Mouse (Mus musculus) frontal cortex, adult (tissue): ENCODE measurements around the gene Lrrc61.

Experiments
- ATAC-seq: cut with Nextera tagmentation; 2 replicates; pipeline ENCODE4 v1.9.2; 2017; ENCODE audit warnings: mild to moderate bottlenecking, moderate library complexity, mixed read lengths; ENCODE audit not compliant: low TSS enrichment

Lrrc61 gene

DNA sequence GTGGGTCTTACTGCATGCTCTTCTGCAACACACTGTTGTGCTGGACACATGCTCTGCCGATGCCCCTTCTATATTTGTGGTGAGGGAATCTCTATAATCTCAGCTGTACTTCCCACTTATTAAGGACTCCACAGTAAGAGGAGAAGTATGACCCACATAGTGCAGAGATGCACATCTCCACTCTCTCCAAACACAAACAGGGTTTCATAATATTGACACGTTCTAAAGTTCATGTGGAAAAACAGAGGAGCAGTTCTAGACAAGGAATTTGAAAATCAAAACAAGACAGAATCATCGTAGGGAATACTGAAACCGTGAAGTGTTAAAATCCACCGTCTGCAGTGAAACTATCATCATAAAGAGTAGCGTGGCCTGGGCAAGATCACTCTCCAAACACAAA lies 37.3 kb downstream of the Lrrc61 start:
- ATAC-seq = no peak

DNA sequence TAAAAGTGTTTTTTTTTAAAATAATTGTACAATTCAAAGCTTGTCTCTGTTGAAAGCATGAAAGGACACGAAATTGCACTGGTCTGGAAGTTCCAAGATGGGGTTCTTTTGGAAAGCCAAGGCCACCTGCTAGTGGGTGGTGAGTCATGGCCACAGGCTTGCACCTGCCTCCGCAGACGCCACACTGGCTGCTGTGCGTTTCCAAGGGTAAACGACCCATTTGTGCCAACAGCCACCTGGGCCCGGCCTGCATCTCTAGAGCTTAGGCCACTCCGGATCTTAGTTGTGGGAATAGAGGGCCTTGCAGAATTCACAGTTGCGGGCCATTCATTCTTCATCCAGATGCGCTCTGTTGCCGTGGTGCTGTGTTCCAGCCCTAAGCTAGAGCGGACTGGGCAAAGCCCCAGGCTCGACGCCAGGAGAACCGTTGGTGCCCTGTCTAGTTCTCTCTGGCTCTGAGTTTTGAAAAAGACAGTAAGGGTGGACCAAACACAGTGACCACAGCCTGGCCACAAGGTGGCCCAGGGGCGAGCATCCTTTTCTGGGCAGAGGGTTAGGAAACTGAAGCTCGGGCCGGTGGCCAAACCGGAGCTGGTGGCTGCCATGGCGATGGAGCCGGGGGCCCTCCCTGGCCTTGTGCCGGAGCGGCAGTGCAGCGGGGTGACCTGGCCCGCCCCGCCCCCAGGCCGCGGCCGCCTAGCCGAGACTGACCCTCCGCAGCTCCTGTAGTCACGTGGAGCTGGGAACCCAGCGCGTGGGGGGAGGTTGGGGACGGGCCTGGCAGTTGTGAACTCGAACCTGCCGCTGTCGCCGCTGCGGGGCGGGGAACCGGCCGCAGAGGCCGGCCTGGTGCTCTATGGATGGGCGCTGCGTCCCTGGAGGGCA lies 38.8 kb downstream of the Lrrc61 start, which contains the start of the genes Repin1 and Gm44965:
Gene Repin1 (plus strand): TSS at position 726 of the 885 bp plus-strand sequence.
Gene Gm44965 (plus strand): TSS at position 784 of the 885 bp plus-strand sequence.
- ATAC-seq = peak; percentile 56

DNA sequence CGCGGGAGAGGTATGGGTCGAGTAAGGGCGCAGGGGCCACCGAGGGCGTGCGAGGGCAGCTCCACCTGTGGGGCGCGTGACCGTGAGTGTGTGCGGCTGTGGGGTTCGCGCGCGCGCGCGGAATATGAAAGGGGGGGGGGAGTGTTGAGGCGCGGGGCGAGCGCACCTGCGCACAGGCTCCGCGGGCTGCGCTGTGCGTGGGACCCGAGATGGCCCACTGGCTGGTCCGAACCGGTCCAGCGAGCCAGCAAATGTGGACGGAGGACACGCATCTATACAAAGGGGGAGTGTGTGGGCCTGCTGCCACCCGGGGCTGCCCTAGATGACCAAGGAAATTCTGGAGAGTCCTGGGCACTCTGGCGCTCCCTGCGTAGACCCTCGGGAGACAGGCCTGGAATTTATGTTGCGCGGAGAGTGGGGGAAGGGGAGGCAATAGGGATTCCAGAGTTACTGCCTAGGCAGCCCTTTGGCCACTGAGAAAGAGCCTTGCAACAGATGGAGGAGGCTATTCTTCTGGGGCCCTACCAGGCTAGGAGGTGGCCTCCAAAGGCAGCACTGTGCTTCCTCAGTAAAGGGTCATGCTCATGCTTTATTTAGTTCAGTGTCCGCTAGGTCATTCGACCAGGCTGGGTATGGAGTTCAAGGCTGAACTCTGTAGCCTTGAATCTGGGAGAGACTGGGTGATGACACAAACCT lies 39.6 kb downstream of the Lrrc61 start:
- peak; percentile 38 for ATAC-seq

DNA sequence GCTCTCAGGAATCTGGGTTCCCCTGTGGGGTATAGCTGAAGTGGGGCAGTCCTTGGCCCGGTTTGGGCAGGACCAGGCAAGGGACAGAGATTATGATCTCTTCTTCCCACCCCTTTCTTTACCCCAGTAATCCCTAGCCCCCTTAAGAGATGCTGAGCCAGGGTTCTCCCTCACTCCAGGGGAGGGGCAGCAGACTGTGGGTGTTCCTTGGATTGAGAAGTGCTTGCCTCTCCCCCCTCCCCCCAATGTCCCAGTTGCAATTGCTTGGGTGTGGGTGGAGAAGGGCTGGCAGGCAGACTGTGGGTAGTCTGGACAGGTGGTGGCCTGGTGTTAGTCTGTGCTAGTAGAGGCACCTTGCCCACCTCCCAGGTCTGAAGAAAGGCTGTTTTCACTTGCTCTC lies 40.7 kb downstream of the Lrrc61 start:
- peak; percentile 21; the same call in 1 of the 2 replicates for ATAC-seq

DNA sequence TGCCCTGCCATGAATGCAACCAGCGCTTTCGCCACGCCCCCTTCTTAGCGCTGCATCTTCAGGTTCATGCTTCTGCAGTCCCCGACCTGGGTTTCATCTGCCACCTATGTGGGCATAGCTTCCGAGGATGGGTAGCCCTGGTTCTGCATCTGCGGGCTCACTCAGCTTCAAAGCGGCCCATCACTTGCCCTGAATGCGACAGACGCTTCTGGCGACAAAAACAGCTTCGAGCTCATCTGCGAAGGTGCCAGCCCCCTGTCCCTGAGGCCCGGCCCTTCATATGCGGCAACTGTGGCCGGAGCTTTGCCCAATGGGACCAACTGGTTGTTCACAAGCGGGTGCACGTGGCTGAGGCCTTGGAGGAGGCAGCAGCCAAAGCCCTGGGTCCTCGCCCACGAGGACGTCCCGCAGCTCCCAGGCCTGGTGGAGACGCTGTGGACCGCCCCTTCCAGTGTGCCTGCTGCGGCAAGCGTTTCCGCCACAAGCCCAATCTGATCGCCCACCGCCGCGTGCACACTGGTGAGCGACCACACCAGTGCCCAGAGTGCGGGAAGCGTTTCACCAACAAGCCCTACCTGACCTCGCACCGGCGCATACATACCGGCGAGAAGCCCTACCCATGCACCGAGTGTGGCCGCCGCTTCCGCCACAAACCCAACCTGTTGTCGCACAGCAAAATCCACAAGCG lies 42.1 kb downstream of the Lrrc61 start:
- no peak for ATAC-seq

DNA sequence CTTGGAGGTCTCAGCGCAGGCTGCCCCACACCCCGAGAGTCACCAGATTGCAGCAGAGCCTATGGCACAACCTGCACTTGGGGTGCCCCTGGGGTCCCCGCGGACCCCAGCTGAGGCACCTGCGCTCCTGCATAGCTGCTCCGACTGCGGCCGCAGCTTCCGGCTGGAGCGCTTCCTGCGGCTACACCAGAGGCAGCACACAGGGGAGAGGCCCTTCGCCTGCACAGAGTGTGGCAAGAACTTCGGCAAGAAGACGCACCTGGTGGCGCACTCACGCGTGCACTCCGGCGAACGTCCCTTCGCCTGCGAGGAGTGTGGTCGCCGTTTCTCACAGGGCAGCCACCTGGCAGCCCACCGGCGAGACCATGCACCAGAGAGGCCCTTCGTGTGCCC lies 42.6 kb downstream of the Lrrc61 start:
- ATAC-seq = no peak

DNA sequence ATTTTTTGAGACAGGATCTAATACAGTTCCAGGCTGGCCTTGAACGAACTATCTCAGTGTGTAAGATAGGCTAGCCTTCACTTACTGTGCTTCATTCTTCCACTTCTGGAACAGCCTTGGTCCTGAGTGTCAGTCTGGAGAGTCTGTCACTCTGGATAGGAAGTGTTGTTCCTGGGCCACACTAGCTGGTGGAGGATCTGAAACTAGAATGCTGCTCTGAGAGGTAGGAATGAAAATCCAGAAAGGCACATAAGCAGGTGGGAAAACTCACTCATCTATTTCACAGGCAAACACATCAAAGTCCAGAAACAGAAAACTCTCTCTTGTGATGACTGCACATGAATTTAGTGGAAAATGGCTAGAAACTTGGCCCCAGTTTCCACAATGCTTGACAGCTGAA lies 46.0 kb downstream of the Lrrc61 start:
- ATAC-seq = no peak

DNA sequence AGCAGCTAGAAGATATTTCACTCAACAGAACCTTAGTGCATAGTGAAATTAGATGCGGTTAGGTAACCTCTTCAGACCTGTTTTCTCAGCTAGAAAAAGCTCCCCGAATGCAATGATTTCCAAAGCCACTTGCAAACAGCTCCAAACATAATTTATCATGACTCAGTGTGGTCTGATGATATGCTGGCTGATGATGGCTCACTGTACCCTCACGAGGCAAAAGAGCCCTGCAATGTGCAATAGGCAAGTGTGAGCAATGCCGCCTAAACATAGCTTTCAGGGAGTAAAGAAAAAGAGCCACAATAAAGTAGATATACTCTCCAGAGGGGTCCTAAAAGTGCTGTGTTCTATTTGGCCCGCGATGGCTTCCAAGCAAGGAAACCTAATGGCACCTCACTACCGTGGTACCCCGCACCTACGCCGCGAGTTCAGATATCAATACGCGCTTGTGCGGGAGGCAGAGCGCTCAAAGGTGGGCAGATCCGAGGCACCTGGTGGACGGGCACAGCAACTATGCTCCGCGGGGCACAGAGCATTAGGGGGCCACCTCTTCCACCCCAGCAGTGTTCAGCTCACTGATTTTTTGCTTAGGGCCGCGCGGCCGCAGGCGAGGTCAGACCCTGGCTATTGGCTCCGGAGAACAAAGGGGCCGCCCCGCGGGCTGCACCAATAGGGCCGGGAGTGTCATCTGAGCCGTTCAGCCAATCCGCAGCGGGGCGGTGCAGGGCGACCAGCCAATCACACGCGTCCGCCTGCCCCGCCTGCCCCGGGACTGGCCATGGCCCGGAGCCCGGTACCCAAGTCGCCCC lies 46.9 kb downstream of the Lrrc61 start, which contains the start of gene Zfp775:
Gene Zfp775 (plus strand): TSS at position 793 of the 809 bp plus-strand sequence.
- ATAC-seq = peak; percentile 92

DNA sequence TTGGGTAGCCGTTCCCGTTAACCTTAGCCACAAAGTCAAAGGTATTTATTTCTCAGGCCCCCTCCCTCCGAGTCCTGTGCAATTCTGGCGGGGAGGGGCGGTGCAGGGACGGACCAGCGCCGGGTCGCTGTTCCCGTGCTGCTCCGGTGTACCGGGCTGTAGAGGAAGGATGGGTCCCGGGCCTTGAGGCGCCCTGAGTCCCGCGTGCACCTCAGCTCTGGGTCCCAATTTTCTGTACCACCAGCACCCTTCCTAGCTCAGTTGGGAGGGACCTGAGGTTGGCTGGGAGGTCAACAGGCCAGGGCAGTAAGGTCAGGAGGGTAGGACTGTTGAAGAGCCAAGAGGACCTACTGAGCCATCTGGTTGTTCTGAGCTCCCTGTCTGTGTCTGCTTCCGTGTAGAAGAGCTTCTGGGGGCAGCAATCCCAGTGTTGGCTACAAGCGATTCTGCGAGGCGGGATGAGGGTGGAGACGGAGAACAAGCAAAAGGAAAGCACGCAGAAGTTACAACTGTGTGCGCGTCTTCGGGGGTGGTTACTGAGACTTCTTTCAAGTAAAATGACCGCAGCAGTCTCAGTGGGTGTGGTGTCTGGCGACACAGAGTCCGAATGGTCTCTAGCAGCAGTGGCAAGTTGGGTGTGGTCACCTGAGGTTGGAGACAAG lies 47.6 kb downstream of the Lrrc61 start:
- peak; percentile 53 for ATAC-seq

DNA sequence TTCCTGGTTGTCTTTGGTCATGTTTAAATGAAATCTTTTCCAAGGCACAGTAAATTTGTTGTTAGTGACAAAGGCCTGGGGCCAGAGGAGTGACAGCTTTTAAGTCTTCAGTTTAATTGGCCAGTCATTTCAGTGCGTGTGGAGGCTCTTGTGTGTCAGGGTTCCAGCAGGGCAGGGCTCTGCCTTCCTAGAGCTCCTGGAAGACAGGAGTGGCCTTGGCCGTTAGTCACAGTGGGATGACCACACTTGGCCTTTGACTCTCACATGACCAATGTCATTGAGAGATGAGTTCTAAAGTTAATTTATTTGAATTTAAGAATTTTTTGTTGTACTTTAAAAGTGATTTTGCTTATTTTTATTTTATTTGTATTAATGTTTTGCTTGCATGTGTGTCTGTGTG lies 53.5 kb downstream of the Lrrc61 start:
- no peak for ATAC-seq

DNA sequence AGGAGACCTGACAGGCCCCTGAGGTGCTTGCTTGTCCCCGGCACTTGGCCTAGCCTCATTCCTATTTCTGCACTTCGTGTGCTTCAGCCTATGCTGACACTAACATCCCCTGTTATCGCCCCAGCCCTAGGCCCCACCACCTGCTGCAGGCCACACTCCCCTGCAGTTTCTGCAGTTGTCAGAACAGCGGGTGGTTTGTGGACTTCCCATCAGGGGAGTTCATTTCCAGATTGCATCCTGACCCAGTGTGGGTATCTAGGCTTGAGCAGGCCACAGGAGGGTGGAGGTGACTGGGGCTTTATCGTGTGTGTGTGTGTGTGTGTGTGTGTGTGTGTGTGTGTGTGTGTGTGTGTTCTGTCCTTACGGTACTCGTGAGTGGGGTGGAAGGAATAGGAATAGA lies 54.9 kb downstream of the Lrrc61 start:
- ATAC-seq = no peak

DNA sequence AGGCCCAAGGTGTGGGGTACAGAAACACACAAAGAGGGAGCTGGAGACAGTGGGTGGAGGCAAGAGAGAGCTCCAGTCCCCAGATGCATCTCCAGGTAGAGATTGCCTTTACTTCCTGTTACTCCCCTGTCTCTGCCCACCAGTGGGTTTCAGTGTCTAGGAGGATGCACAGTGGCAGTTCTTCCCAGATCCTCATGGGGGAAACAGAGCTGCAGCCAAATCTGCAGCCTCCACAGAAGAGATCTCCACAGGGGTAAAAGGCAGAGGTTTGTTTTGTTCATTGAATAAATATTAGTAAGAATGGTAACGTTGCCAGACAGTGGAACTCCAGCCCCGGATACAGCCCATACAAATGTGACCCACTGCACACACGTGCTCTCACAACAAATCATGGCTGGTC lies 56.1 kb downstream of the Lrrc61 start:
- ATAC-seq = no peak

DNA sequence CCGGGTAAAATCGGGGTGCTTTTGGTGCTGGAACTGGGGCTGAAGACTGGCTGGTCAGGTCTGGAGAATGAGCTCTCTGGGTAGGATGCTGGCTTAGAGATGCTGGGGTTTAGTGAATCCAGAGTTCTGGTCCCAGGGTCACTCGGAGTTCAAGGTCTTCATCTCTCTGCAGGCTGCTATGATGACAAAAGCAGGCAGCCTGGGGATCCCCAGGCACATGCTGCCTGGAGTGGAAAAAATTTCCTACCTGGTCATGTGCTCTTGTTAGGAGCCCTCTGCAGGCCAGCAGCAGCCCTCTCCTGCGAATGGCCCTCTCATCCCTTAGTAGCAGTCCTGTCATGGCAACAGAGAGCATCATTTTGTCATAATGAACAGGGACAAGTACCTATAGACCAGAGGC lies 58.9 kb downstream of the Lrrc61 start:
- ATAC-seq = no peak

DNA sequence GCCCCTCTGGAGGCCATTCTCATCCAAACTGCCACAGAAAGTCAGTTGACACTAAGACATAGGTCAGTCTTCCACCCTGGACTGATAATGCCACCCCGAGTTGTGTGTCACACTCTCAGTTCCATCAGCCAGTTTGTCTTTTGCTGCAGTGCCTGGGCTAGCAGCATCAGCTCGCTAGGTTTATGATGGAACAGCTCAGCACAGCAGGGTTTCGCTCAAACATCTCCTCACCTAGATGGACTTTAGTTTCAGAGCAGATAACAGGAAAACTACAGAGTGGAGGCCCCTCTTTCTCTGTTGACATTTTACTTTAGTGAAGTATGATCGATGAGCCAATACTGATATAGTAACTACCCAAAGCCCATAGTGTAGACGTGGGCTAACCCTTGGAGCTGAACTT lies 60.2 kb downstream of the Lrrc61 start:
- ATAC-seq = no peak

DNA sequence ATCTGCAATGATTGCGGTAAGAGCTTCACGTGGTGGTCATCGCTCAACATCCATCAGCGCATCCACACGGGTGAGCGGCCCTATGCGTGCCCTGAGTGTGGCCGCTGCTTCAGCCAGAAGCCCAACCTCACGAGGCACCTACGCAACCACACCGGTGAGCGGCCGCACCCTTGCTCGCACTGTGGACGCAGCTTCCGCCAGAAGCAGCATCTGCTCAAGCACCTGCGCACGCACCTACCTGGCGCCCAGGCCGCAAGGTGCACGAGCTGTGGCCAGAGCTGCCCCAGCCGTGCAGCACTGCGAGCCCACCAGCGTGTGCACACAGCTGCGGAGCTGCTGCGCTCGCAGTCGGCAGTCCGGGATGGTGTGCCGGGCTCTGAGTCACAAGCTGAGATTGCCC lies 65.4 kb downstream of the Lrrc61 start:
- no peak for ATAC-seq
